In the genomic region with DNA sequence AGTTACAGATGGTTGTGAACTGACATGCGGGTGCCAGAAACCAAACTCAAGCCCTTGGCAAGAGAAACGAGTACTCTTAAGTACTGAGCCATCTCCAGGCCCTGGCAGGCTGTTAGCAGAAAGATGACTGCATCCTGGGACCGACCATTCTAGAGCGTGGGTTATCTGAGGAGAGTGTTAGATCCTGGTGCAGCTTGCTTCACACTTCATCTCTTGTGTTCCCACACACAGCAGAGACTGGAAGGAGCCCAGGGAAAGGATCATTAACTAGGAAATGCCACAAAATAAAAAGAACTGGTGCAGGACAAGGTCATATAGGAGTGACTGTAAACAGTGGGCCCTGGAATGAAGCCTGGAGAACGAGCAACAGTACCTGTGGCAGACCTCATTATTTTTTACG, we compare ENCODE assay signal across 9 mouse cellular contexts. TPM values are rescaled to one million over a fixed set of nuclear protein-coding genes. Genes with fewer than 3 reads are reported as not detected.
DNase-seq lines count a peak whose midpoint lies in the region; ATAC-seq and TF ChIP-seq lines count a peak whose summit lies in the region.
"Had no signal": no experiment of that assay in that cellular context is flagged by ENCODE, and none has a peak within 500 bp of the region (broad histone marks: within the 10 kb centered on the region; RNA-seq: fewer than 3 reads in every experiment).

No protein-coding gene starts in this region.

- WGBS in midbrain, embryonic 13.5 days: 93% methylated on average over 6 of the region's 6 CpGs
- 89% methylated on average over 6 of the region's 6 CpGs for WGBS in midbrain, embryonic 11.5 days
- 29% methylated on average over 6 of the region's 6 CpGs for WGBS in kidney, adult 2 months
- WGBS in limb, embryonic 12.5 days: 38% methylated on average over 6 of the region's 6 CpGs

- TF ChIP-seq POLR2A in kidney, adult 2 months (IDR thresholded peaks at IDR 0.05; ENCODE audit: low read depth, low read length): no peak

- no peaks in the 10 kb centered on the region for H3K9me3 ChIP-seq in midbrain, embryonic 13.5 days
- H3K9me3 ChIP-seq in midbrain, embryonic 11.5 days (ENCODE audit: control insufficient read depth, low read length): no peaks in the 10 kb centered on the region
- H3K9me3 ChIP-seq in limb, embryonic 12.5 days: no peaks in the 10 kb centered on the region
- H3K9me3 ChIP-seq: embryonic facial prominence, embryonic 15.5 days had no signal

- H3K4me3 ChIP-seq in midbrain, embryonic 13.5 days (replicated peaks): no peak overlapping the region
- H3K4me3 ChIP-seq in midbrain, embryonic 11.5 days (ENCODE audit: low read depth, low read length): no peak overlapping the region
- no peak overlapping the region for H3K4me3 ChIP-seq in kidney, adult 2 months (ENCODE audit: insufficient read depth, low read depth, low read length)
- H3K4me3 ChIP-seq in limb, embryonic 12.5 days (replicated peaks): no peak overlapping the region
- H3K4me3 ChIP-seq: embryonic facial prominence, embryonic 15.5 days had no signal

- H3K27me3 ChIP-seq in midbrain, embryonic 13.5 days: no peaks in the 10 kb centered on the region
- H3K27me3 ChIP-seq in midbrain, embryonic 11.5 days (ENCODE audit: control insufficient read depth, insufficient read depth, low read length): no peaks in the 10 kb centered on the region
- H3K27me3 ChIP-seq in kidney, adult 2 months (replicated peaks; ENCODE audit: control insufficient read depth, insufficient read depth, low read length): no peaks in the 10 kb centered on the region
- no peaks in the 10 kb centered on the region for H3K27me3 ChIP-seq in limb, embryonic 12.5 days
- H3K27me3 ChIP-seq: embryonic facial prominence, embryonic 15.5 days had no signal

- DNase-seq in midbrain, embryonic 11.5 days (ENCODE audit: low spot score, missing footprints): no peak
- DNase-seq in kidney, adult 2 months: peak; percentile 57
- peak; percentile 72 for DNase-seq in telencephalon, adult 2 months (ENCODE audit: low read depth, low spot score)
- DNase-seq in thymus, postnatal 14 days: no peak
- no peak for DNase-seq in c-Kit-positive CD71-positive TER-119-positive erythroid progenitor cells, embryonic 14.5 days (ENCODE audit: low spot score)

- no peak overlapping the region for H3K9ac ChIP-seq in midbrain, embryonic 13.5 days (replicated peaks)
- no peak overlapping the region for H3K9ac ChIP-seq in midbrain, embryonic 11.5 days (ENCODE audit: low read length)
- H3K9ac ChIP-seq in limb, embryonic 12.5 days (replicated peaks): no peak overlapping the region
- H3K9ac ChIP-seq: embryonic facial prominence, embryonic 15.5 days had no signal

- peaks cover 11% of the 10 kb centered on the region; the same call in 1 of the 2 replicates for H3K36me3 ChIP-seq in midbrain, embryonic 13.5 days
- H3K36me3 ChIP-seq in midbrain, embryonic 11.5 days (ENCODE audit: control insufficient read depth, insufficient read depth, low read length): no peaks in the 10 kb centered on the region
- H3K36me3 ChIP-seq in kidney, adult 2 months (ENCODE audit: control insufficient read depth, insufficient read depth, low read length): no peaks in the 10 kb centered on the region
- H3K36me3 ChIP-seq in limb, embryonic 12.5 days: peaks cover 9% of the 10 kb centered on the region; the same call in 1 of the 2 replicates
- H3K36me3 ChIP-seq: embryonic facial prominence, embryonic 15.5 days had no signal

- H3K4me1 ChIP-seq in midbrain, embryonic 13.5 days (replicated peaks): no peaks in the 10 kb centered on the region; the same call in 1 of the 2 replicates
- no peaks in the 10 kb centered on the region for H3K4me1 ChIP-seq in midbrain, embryonic 11.5 days (ENCODE audit: control insufficient read depth, insufficient read depth, low read length)
- H3K4me1 ChIP-seq in kidney, adult 2 months (ENCODE audit: control insufficient read depth, insufficient read depth, low read length): peaks cover 11% of the 10 kb centered on the region
- peaks cover 26% of the 10 kb centered on the region for H3K4me1 ChIP-seq in limb, embryonic 12.5 days (replicated peaks)
- H3K4me1 ChIP-seq: embryonic facial prominence, embryonic 15.5 days had no signal

- no peak overlapping the region for H3K4me2 ChIP-seq in midbrain, embryonic 13.5 days (replicated peaks)
- H3K4me2 ChIP-seq in midbrain, embryonic 11.5 days: no peak overlapping the region
- no peak overlapping the region for H3K4me2 ChIP-seq in limb, embryonic 12.5 days
- H3K4me2 ChIP-seq: embryonic facial prominence, embryonic 15.5 days; liver, embryonic 11.5 days had no signal

- no peak for TF ChIP-seq CTCF in kidney, adult 2 months (conservative IDR thresholded peaks at IDR 0.05; ENCODE audit: insufficient read depth, insufficient read length, low read depth, low read length)

- ATAC-seq in midbrain, embryonic 13.5 days: 0 out of 2 replicates have a peak, but pooled peaks have one; percentile 30
- ATAC-seq in midbrain, embryonic 11.5 days (ENCODE audit: low FRiP score): no peak
- peak; percentile 79 for ATAC-seq in limb, embryonic 12.5 days (ENCODE audit: insufficient number of reproducible peaks, insufficient read depth, low FRiP score, low TSS enrichment, low read depth)

- no peak overlapping the region for H3K27ac ChIP-seq in midbrain, embryonic 13.5 days
- no peak overlapping the region for H3K27ac ChIP-seq in midbrain, embryonic 11.5 days (ENCODE audit: low read depth, low read length)
- peak overlapping the region; percentile 26; the same call in 1 of the 2 replicates for H3K27ac ChIP-seq in kidney, adult 2 months (ENCODE audit: insufficient read depth, low read depth, low read length)
- H3K27ac ChIP-seq in limb, embryonic 12.5 days: peak overlapping the region; percentile 76
- H3K27ac ChIP-seq: embryonic facial prominence, embryonic 15.5 days had no signal

RNA-seq across cellular contexts. Expression of a gene that starts 20.9 kb away (rescaled TPM):
- polyA plus RNA-seq in midbrain, embryonic 13.5 days (2015; fragmentation: Nextera tagmentation; extraction: Ambion mirVana): 0.09 and 0.15 TPM in 2 replicates
- 0.08 and 0.15 TPM in 2 replicates for polyA plus RNA-seq in midbrain, embryonic 11.5 days (2014; fragmentation: Nextera tagmentation; extraction: Ambion mirVana)
- polyA plus RNA-seq in kidney, adult 2 months (2012; rRNA removed): 0.05 TPM in 1 of 2 replicates, not detected in the other
- 0.20 TPM in 2 replicates for polyA plus RNA-seq in limb, embryonic 12.5 days (2016; fragmentation: Nextera tagmentation; extraction: Ambion mirVana)

RNA-seq across cellular contexts. Expression of a gene that starts 39.0 kb away (rescaled TPM):
- 36.5 and 40.4 TPM in 2 replicates for polyA plus RNA-seq in midbrain, embryonic 13.5 days (2015; fragmentation: Nextera tagmentation; extraction: Ambion mirVana)
- polyA plus RNA-seq in midbrain, embryonic 11.5 days (2014; fragmentation: Nextera tagmentation; extraction: Ambion mirVana): 42.1 and 50.3 TPM in 2 replicates
- 19.6 and 20.2 TPM in 2 replicates for polyA plus RNA-seq in kidney, adult 2 months (2012; rRNA removed)
- polyA plus RNA-seq in limb, embryonic 12.5 days (2016; fragmentation: Nextera tagmentation; extraction: Ambion mirVana): 44.8 and 48.3 TPM in 2 replicates

RNA-seq across cellular contexts. Expression of a gene that starts 58.2 kb away (rescaled TPM):
- polyA plus RNA-seq in midbrain, embryonic 13.5 days (2015; fragmentation: Nextera tagmentation; extraction: Ambion mirVana): 35.9 and 39.9 TPM in 2 replicates
- polyA plus RNA-seq in midbrain, embryonic 11.5 days (2014; fragmentation: Nextera tagmentation; extraction: Ambion mirVana): 29.7 and 31.2 TPM in 2 replicates
- polyA plus RNA-seq in kidney, adult 2 months (2012; rRNA removed): 19.9 and 26.4 TPM in 2 replicates
- 42.8 and 44.3 TPM in 2 replicates for polyA plus RNA-seq in limb, embryonic 12.5 days (2016; fragmentation: Nextera tagmentation; extraction: Ambion mirVana)

Comparison
In these comparisons a context has a peak if more than half of its experiments do, and no peak if none do; other contexts are left out.
1. H3K27ac ChIP-seq: peak in kidney, adult 2 months (single experiment) and limb, embryonic 12.5 days (single experiment); none in midbrain, embryonic 13.5 days (single experiment) and midbrain, embryonic 11.5 days (single experiment).
2. DNase-seq: peak in kidney, adult 2 months (single experiment) and telencephalon, adult 2 months (single experiment); none in midbrain, embryonic 11.5 days (single experiment), thymus, postnatal 14 days (single experiment) and c-Kit-positive CD71-positive TER-119-positive erythroid progenitor cells, embryonic 14.5 days (single experiment).